Mouse (Mus musculus): Measurements from ENCODE around the gene Cyp2j9.

- TF ChIP-seq POLR2A (IDR thresholded peaks at IDR 0.05; ENCODE audit: low read depth, low read length): no peak
- no peak for TF ChIP-seq CTCF (IDR thresholded peaks at IDR 0.05; ENCODE audit: extremely low read depth, insufficient read depth, insufficient read length, insufficient replicate concordance)
Measured at GRCm38 (mm10) chr4:96551619-96552018, 39.8 kb downstream of the Cyp2j9 start.

Measured in spleen, adult 2 months (tissue).